Mouse (Mus musculus) NIH3T3 (cell line): ENCODE measurements around the gene Nfkbib.

Experiments used
- DNase-seq: peaks from one replicate; pipeline ENCODE4 v3.0.0-alpha.2; 2012; ENCODE audit warnings: low read depth

Nfkbib gene

GRCm38 (mm10) chr7:28717726-28718125 is 49.6 kb downstream of the Nfkbib start:
- DNase-seq = no peak

- DNase-seq = peak; percentile 85
Observed at GRCm38 (mm10) chr7:28716590-28717281, 50.6 kb downstream of the Nfkbib start, which contains the start of gene Fbxo17. Gene Fbxo17, plus strand, starts transcription at chr7:28716804.

GRCm38 (mm10) chr7:28715598-28715997 is 51.7 kb downstream of the Nfkbib start:
- DNase-seq = peak; percentile 48

GRCm38 (mm10) chr7:28714667-28715066 is 52.6 kb downstream of the Nfkbib start:
- peak; percentile 59 for DNase-seq

GRCm38 (mm10) chr7:28710962-28711361 is 56.4 kb downstream of the Nfkbib start:
- DNase-seq = peak; percentile 26

- DNase-seq = no peak
Observed at GRCm38 (mm10) chr7:28709454-28709853, 57.9 kb downstream of the Nfkbib start.
